Mouse (Mus musculus) kidney, adult 2 months (tissue): ENCODE results near the gene Pld5. TPM values are rescaled to one million over a fixed set of nuclear protein-coding genes. Genes with fewer than 3 reads are reported as not detected.

ENCODE experiments used
- DNase-seq: peaks from one replicate; pipeline ENCODE4 v3.0.0; 2021
- H3K27ac ChIP-seq: fragments of 200-500 bp; 2 replicates; pipeline ENCODE4 v1.5.1; 2012; ENCODE audit warnings: low read depth, low read length, control low read depth, inconsistent platforms; ENCODE audit not compliant: insufficient read depth
- H3K27me3 ChIP-seq: fragments of 200-500 bp; replicated peaks from 2 replicates; pipeline ENCODE4 v1.6.1; 2012; ENCODE audit warnings: mild to moderate bottlenecking, moderate library complexity, low read length, inconsistent platforms; ENCODE audit not compliant: control insufficient read depth, insufficient read depth
- H3K36me3 ChIP-seq: fragments of 200-500 bp; 2 replicates; pipeline ENCODE4 v1.6.1; 2012; ENCODE audit warnings: mild to moderate bottlenecking, moderate library complexity, low read length, inconsistent platforms; ENCODE audit not compliant: control insufficient read depth, insufficient read depth
- H3K4me1 ChIP-seq: fragments of 200-500 bp; 2 replicates; pipeline ENCODE4 v1.6.1; 2011; ENCODE audit warnings: low read length; ENCODE audit not compliant: control insufficient read depth, insufficient read depth
- H3K4me3 ChIP-seq: fragments of 200-500 bp; 2 replicates; pipeline ENCODE4 v1.5.1; 2011; ENCODE audit warnings: mild to moderate bottlenecking, low read depth, low read length, control low read depth; ENCODE audit not compliant: insufficient read depth
- CTCF ChIP-seq: fragments of 200-500 bp; conservative IDR thresholded peaks from 2 replicates; pipeline ENCODE4 v1.5.1; 2011; ENCODE audit warnings: low read depth, mild to moderate bottlenecking, control low read depth, low read length, moderate library complexity, mixed read lengths; ENCODE audit not compliant: insufficient read depth, insufficient read length
- POLR2A ChIP-seq: fragments of 200-500 bp; IDR thresholded peaks from one replicate; pipeline ENCODE4 v1.6.1; 2011; ENCODE audit warnings: low read depth, low read length, control low read depth
- WGBS: fragments of 180-500 bp; shearing (Covaris S2); methylation state at CpG from one replicate; pipeline ENCODE4 v1.1.7; 2018; 5-methylcytosine and 5-hydroxymethylcytosine counted together
- polyA plus RNA-seq: library from polyadenylated mRNA; depleted of rRNA; stranded (reverse); fragments of >200 nt; gene quantifications from 2 replicates; pipeline ENCODE4 v1.2.3, GENCODE M21; 2012

Pld5 gene
- polyA plus RNA-seq, 1 experiment: not detected

- Histone ChIP-seq H3K36me3 (no peaks in the 10 kb centered on the region), H3K4me1 (no peaks in the 10 kb centered on the region), H3K27me3 (no peaks in the 10 kb centered on the region), H3K4me3 (no peak overlapping the region), H3K27ac (no peak overlapping the region)
- 70% methylated on average over 3 of the region's 3 CpGs for WGBS
- no peak for TF ChIP-seq CTCF
- TF ChIP-seq POLR2A: no peak
- no peak for DNase-seq
Measured at GRCm38 (mm10) chr1:176028397-176028796, 246.7 kb downstream of the Pld5 start.

GRCm38 (mm10) chr1:176024501-176024900 is 250.6 kb downstream of the Pld5 start:
- Histone ChIP-seq H3K4me3 (no peak overlapping the region), H3K36me3 (no peaks in the 10 kb centered on the region), H3K27ac (no peak overlapping the region), H3K4me1 (no peaks in the 10 kb centered on the region), H3K27me3 (no peaks in the 10 kb centered on the region)
- 89% methylated on average over 1 of the region's 1 CpGs for WGBS
- DNase-seq: no peak
- no peak for TF ChIP-seq POLR2A
- no peak for TF ChIP-seq CTCF

- Histone ChIP-seq H3K4me3 (no peak overlapping the region), H3K4me1 (no peaks in the 10 kb centered on the region), H3K36me3 (no peaks in the 10 kb centered on the region), H3K27ac (no peak overlapping the region), H3K27me3 (no peaks in the 10 kb centered on the region)
- 91% methylated on average over 3 of the region's 3 CpGs for WGBS
- TF ChIP-seq POLR2A: no peak
- no peak for TF ChIP-seq CTCF
- DNase-seq: no peak
Measured at GRCm38 (mm10) chr1:176018523-176018922, 256.6 kb downstream of the Pld5 start.

DNA sequence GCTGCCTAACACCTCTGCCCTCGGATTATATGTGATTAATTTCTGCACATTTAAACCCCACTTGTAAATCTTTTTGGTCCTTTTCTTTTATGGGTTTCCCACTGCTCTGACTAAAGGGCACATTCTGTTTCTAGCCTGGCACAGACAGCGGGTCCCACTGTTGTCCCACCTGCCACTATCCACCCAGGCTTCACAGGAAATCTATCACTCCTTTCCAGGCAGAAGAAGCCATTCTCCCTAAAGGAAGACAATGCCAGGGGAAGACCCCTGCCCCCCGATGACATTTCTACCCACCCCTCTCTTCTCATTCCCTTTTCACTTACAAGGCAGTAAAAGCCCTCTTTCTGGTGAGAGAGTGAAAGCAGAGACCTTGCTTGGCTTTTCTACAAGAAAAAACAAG is 259.0 kb downstream of the Pld5 start:
- Histone ChIP-seq H3K4me1 (no peaks in the 10 kb centered on the region), H3K27me3 (no peaks in the 10 kb centered on the region), H3K4me3 (no peak overlapping the region), H3K36me3 (no peaks in the 10 kb centered on the region), H3K27ac (no peak overlapping the region)
- DNase-seq: no peak
- TF ChIP-seq CTCF: no peak
- no peak for TF ChIP-seq POLR2A
- 29% methylated on average over 3 of the region's 3 CpGs for WGBS

DNA sequence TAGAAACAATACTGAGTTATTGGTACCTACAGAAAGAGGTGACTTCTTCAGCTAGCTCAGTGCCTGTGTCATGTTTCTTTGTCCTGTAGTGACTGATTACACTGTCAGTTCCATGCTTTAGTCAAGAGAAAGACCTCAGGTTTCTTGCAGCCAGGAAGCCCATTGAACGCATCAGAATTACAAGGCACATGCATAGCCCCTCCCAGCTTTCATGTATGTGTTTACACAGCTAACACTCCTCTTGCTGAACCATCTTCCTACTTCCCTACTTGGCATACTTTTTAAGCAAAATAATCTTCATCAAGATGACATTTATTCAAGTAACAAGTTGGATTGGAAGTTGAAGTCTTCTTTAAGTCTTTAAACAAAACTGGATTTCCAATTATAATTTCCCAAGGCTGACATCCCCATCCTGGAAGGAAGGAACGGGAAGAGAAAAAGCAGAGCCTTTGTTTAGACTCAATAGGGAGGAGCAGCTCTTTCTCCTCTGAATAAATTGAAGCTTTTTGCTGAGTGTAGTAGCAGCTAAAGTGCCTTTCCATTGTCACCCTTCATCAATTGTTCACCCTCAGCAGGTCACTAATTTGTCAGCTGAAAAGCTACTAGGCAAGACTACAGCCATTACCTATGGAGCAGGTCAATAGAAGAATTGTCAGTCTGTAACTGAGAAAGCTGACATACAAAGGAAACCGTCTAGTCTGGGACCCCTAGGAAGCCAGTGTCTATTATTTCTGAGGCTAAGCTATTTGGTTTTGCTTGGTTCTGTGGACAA is 261.4 kb downstream of the Pld5 start:
- Histone ChIP-seq H3K27me3 (no peaks in the 10 kb centered on the region), H3K4me1 (no peaks in the 10 kb centered on the region), H3K4me3 (no peak overlapping the region), H3K36me3 (no peaks in the 10 kb centered on the region), H3K27ac (no peak overlapping the region)
- TF ChIP-seq CTCF (no peak), POLR2A (no peak)
- WGBS: 71% methylated on average over 3 of the region's 3 CpGs
- no peak for DNase-seq

GRCm38 (mm10) chr1:176011535-176011934 is 263.6 kb downstream of the Pld5 start:
- no peak for DNase-seq
- H3K4me3 ChIP-seq: no peak overlapping the region
- no peaks in the 10 kb centered on the region for H3K27me3 ChIP-seq
- H3K36me3 ChIP-seq: no peaks in the 10 kb centered on the region
- H3K27ac ChIP-seq: no peak overlapping the region
- no peaks in the 10 kb centered on the region for H3K4me1 ChIP-seq
- TF ChIP-seq CTCF (no peak), POLR2A (no peak)

- H3K4me3 ChIP-seq: no peak overlapping the region
- TF ChIP-seq CTCF: no peak
- no peak for TF ChIP-seq POLR2A
- H3K4me1 ChIP-seq: no peaks in the 10 kb centered on the region
- H3K27ac ChIP-seq: no peak overlapping the region
- H3K27me3 ChIP-seq: no peaks in the 10 kb centered on the region
- DNase-seq: no peak
- H3K36me3 ChIP-seq: no peaks in the 10 kb centered on the region
Measured at GRCm38 (mm10) chr1:176011072-176011471, 264.0 kb downstream of the Pld5 start.

GRCm38 (mm10) chr1:176008411-176008810 is 266.7 kb downstream of the Pld5 start:
- DNase-seq: no peak
- H3K4me3 ChIP-seq: no peak overlapping the region
- H3K27ac ChIP-seq: no peak overlapping the region
- H3K36me3 ChIP-seq: no peaks in the 10 kb centered on the region
- 80% methylated on average over 2 of the region's 2 CpGs for WGBS
- H3K4me1 ChIP-seq: no peaks in the 10 kb centered on the region
- no peaks in the 10 kb centered on the region for H3K27me3 ChIP-seq
- TF ChIP-seq CTCF (no peak), POLR2A (no peak)
